Mouse (Mus musculus) layer of hippocampus, postnatal 14 days (tissue): Measurements from ENCODE around the gene Clec10a. TPM values are rescaled to one million over a fixed set of nuclear protein-coding genes. Genes with fewer than 3 reads are reported as not detected.
A peak's percentile ranks its signal among the peaks of the same experiment; 100 is the strongest.
"Not testable (repeated sequence)": the region's sequence is repeated elsewhere in the genome, so short reads cannot be mapped to it uniquely, and the experiment has no call there.

Experiments
- DNase-seq, 2 experiments: peaks; one replicate each; pipeline ENCODE4 v3.0.0; 2021 to 2022; ENCODE audit warnings: low spot score in 2 of 2, mixed read lengths in 1 of 2
- long read RNA-seq, 2 experiments: library from polyadenylated mRNA; stranded (forward); transcript quantifications; one replicate each; pipeline ENCODE4 v2.0.0; 2021
- total RNA-seq, 2 experiments: library from RNA; stranded (reverse); gene quantifications; 2 replicates each; pipeline ENCODE4 v1.2.3; 2021

Clec10a gene
- total RNA-seq: 1 to 10 TPM; 1.1 to 2.3 TPM
- long read RNA-seq, experiment 1, partial matches to known transcripts: 1 of 2 reads
- long read RNA-seq, experiment 1, other reads (novel, unspliced or antisense): 0 of 2 reads
- long read RNA-seq, experiment 2: 0 reads

- not testable (repeated sequence) for DNase-seq
Measured at GRCm38 (mm10) chr11:70155897-70156296, at the start of gene Clec10a. Clec10a (plus strand) TSS chr11:70156197.

- DNase-seq: no peak
Measured at GRCm38 (mm10) chr11:70107085-70107484, 48.9 kb upstream of the Clec10a start.

- DNase-seq: peak in 1 of 2 experiments; percentile 8
Measured at GRCm38 (mm10) chr11:70110146-70110545, 45.9 kb upstream of the Clec10a start.

GRCm38 (mm10) chr11:70114562-70114961 is 41.4 kb upstream of the Clec10a start:
- DNase-seq: no peak

GRCm38 (mm10) chr11:70115901-70116300 is 40.1 kb upstream of the Clec10a start:
- no peak for DNase-seq

GRCm38 (mm10) chr11:70129926-70130379 is 26.0 kb upstream of the Clec10a start, which contains the start of gene Mgl2:
Mgl2 (plus strand) TSS chr11:70130329.
- no peak for DNase-seq

- DNase-seq: not testable (repeated sequence)
Measured at GRCm38 (mm10) chr11:70135001-70135400, 21.0 kb upstream of the Clec10a start.

GRCm38 (mm10) chr11:70135925-70136324 is 20.1 kb upstream of the Clec10a start:
- DNase-seq: not testable (repeated sequence)

- DNase-seq: no peak
Measured at GRCm38 (mm10) chr11:70139171-70139570, 16.8 kb upstream of the Clec10a start.

GRCm38 (mm10) chr11:70151072-70151471 is 4.9 kb upstream of the Clec10a start:
- DNase-seq: no peak

GRCm38 (mm10) chr11:70162336-70162735 is 6.3 kb downstream of the Clec10a start:
- DNase-seq: no peak

- DNase-seq: no peak
Measured at GRCm38 (mm10) chr11:70165972-70166921, 10.2 kb downstream of the Clec10a start.

- DNase-seq: no peak
Measured at GRCm38 (mm10) chr11:70168136-70168535, 12.1 kb downstream of the Clec10a start.

- not testable (repeated sequence) for DNase-seq
Measured at GRCm38 (mm10) chr11:70169471-70169870, 13.5 kb downstream of the Clec10a start.

GRCm38 (mm10) chr11:70170291-70170690 is 14.3 kb downstream of the Clec10a start:
- DNase-seq: no peak

- DNase-seq: no peak
Measured at GRCm38 (mm10) chr11:70171181-70171580, 15.2 kb downstream of the Clec10a start.

- DNase-seq: no peak
Measured at GRCm38 (mm10) chr11:70171847-70172246, 15.8 kb downstream of the Clec10a start.

- no peak for DNase-seq
Measured at GRCm38 (mm10) chr11:70172298-70172697, 16.3 kb downstream of the Clec10a start.

- no peak for DNase-seq
Measured at GRCm38 (mm10) chr11:70174491-70174890, 18.5 kb downstream of the Clec10a start.

GRCm38 (mm10) chr11:70177647-70178046 is 21.6 kb downstream of the Clec10a start:
- no peak for DNase-seq

GRCm38 (mm10) chr11:70178311-70178710 is 22.3 kb downstream of the Clec10a start:
- DNase-seq: no peak

GRCm38 (mm10) chr11:70178756-70179155 is 22.8 kb downstream of the Clec10a start:
- no peak for DNase-seq
